Mouse (Mus musculus) MEL (cell line): ENCODE measurements around the gene 1110008L16Rik. TPM values are rescaled to one million over a fixed set of nuclear protein-coding genes. Genes with fewer than 3 reads are reported as not detected.

Experiments
- DNase-seq: peaks from one replicate; pipeline ENCODE4 v3.0.0; 2011; ENCODE audit warnings: low read depth, low spot score
- H3K27ac ChIP-seq: 2 replicates; pipeline ENCODE4 v1.5.1; 2012; ENCODE audit warnings: low read depth, mild to moderate bottlenecking, control low read depth, low read length, moderate library complexity; ENCODE audit not compliant: control insufficient read depth
- H3K27me3 ChIP-seq, 2 experiments: fragments of 150-350 bp in 1 of 2; sonication (generic) in 1 of 2; 2 replicates each; pipeline ENCODE4 v1.6.1; 2012; ENCODE audit warnings: low read length in 2 of 2, mild to moderate bottlenecking in 2 of 2, improper control_type of control experiment in 1 of 2, moderate library complexity in 1 of 2; ENCODE audit not compliant: insufficient read depth in 2 of 2, control insufficient read depth in 1 of 2
- H3K36me3 ChIP-seq, 2 experiments: 2 replicates each; pipeline ENCODE4 v1.6.1; 2012 to 2014; ENCODE audit warnings: low read length in 2 of 2, improper control_type of control experiment in 1 of 2, inconsistent platforms in 1 of 2, mild to moderate bottlenecking in 1 of 2; ENCODE audit not compliant: insufficient read depth in 2 of 2, control insufficient read depth in 1 of 2
- H3K4me1 ChIP-seq, 2 experiments: fragments of 150-350 bp in 1 of 2; sonication (generic) in 1 of 2; 2 replicates each; pipeline ENCODE4 v1.6.1; 2012; ENCODE audit warnings: low read length in 2 of 2, improper control_type of control experiment in 1 of 2, mild to moderate bottlenecking in 1 of 2; ENCODE audit not compliant: insufficient read depth in 2 of 2, control insufficient read depth in 1 of 2
- H3K4me3 ChIP-seq, 2 experiments: fragments of 150-350 bp in 1 of 2; sonication (generic) in 1 of 2; 2 replicates each; pipeline ENCODE4 v1.5.1; 2012; ENCODE audit warnings: low read depth in 2 of 2, low read length in 2 of 2, mild to moderate bottlenecking in 2 of 2, moderate library complexity in 2 of 2, control low read depth in 1 of 2, improper control_type of control experiment in 1 of 2; ENCODE audit not compliant: control insufficient read depth in 1 of 2, insufficient read depth in 1 of 2
- H3K79me2 ChIP-seq: 2 replicates; pipeline ENCODE4 v1.6.1; 2012; ENCODE audit warnings: mild to moderate bottlenecking, low read length, moderate library complexity; ENCODE audit not compliant: control insufficient read depth, poor library complexity, insufficient read depth
- H3K9ac ChIP-seq: 2 replicates; pipeline ENCODE4 v1.6.1; 2012; ENCODE audit warnings: low read depth, mild to moderate bottlenecking, control low read depth, low read length, moderate library complexity; ENCODE audit not compliant: control insufficient read depth, poor library complexity, severe bottlenecking
- H3K9me3 ChIP-seq: fragments of 150-350 bp; sonication (generic); replicated peaks from 2 replicates; pipeline ENCODE4 v1.6.1; 2012; ENCODE audit warnings: mild to moderate bottlenecking, low read length, improper control_type of control experiment, moderate library complexity; ENCODE audit not compliant: insufficient read depth
- BHLHE40 ChIP-seq: IDR thresholded peaks from 2 replicates; pipeline ENCODE4 v1.6.1; 2012; ENCODE audit warnings: low read depth, mild to moderate bottlenecking, inconsistent platforms, low read length, improper control_type of control experiment, borderline replicate concordance
- CHD1 ChIP-seq: IDR thresholded peaks from 2 replicates; pipeline ENCODE4 v1.6.1; 2012; ENCODE audit warnings: low read depth, mild to moderate bottlenecking, inconsistent platforms, low read length, improper control_type of control experiment
- CHD2 ChIP-seq: IDR thresholded peaks from 2 replicates; pipeline ENCODE4 v1.6.1; 2011; ENCODE audit warnings: low read length, improper control_type of control experiment
- CTCF ChIP-seq, 3 experiments: IDR thresholded peaks in 2 of 3; conservative IDR thresholded peaks in 1 of 3; 2 replicates each; pipeline ENCODE4 v1.5.1; 2011 to 2012; ENCODE audit warnings: low read length in 3 of 3, low read depth in 2 of 3, mild to moderate bottlenecking in 2 of 3, improper control_type of control experiment in 1 of 3, inconsistent platforms in 1 of 3, mixed read lengths in 1 of 3, moderate library complexity in 1 of 3; ENCODE audit not compliant: control insufficient read depth in 1 of 3, insufficient read depth in 1 of 3, poor library complexity in 1 of 3, severe bottlenecking in 1 of 3
- E2F4 ChIP-seq: IDR thresholded peaks from 2 replicates; pipeline ENCODE4 v1.6.1; 2011; ENCODE audit warnings: low read depth, low read length, improper control_type of control experiment, borderline replicate concordance
- ELF1 ChIP-seq: IDR thresholded peaks from 2 replicates; pipeline ENCODE4 v1.6.1; 2014; ENCODE audit warnings: low read depth, mild to moderate bottlenecking, inconsistent platforms, low read length, improper control_type of control experiment, moderate library complexity
- EP300 ChIP-seq, 2 experiments: IDR thresholded peaks; 2 replicates each; pipeline ENCODE4 v1.6.1; 2011; ENCODE audit warnings: improper control_type of control experiment in 2 of 2, low read length in 2 of 2, low read depth in 1 of 2, mild to moderate bottlenecking in 1 of 2
- ETS1 ChIP-seq: IDR thresholded peaks from 2 replicates; pipeline ENCODE4 v1.6.1; 2012; ENCODE audit warnings: low read depth, mild to moderate bottlenecking, inconsistent platforms, low read length, improper control_type of control experiment, moderate library complexity
- GABPA ChIP-seq: IDR thresholded peaks from 2 replicates; pipeline ENCODE4 v1.6.1; 2012; ENCODE audit warnings: low read depth, mild to moderate bottlenecking, inconsistent platforms, low read length, improper control_type of control experiment, moderate library complexity
- GATA1 ChIP-seq: IDR thresholded peaks from 2 replicates; pipeline ENCODE4 v1.6.1; 2011; ENCODE audit warnings: low read depth, low read length, improper control_type of control experiment
- HCFC1 ChIP-seq: IDR thresholded peaks from 2 replicates; pipeline ENCODE4 v1.6.1; 2012; ENCODE audit warnings: low read depth, mild to moderate bottlenecking, inconsistent platforms, low read length, improper control_type of control experiment, moderate library complexity
- JUND ChIP-seq: IDR thresholded peaks from 2 replicates; pipeline ENCODE4 v1.6.1; 2011; ENCODE audit warnings: low read depth, mild to moderate bottlenecking, improper control_type of control experiment, low read length
- KAT2A ChIP-seq: conservative IDR thresholded peaks from 2 replicates; pipeline ENCODE4 v1.6.1; 2012; ENCODE audit warnings: low read depth, low read length, improper control_type of control experiment, inconsistent platforms
- MAFK ChIP-seq: IDR thresholded peaks from 2 replicates; pipeline ENCODE4 v1.6.1; 2011; ENCODE audit warnings: low read depth, mild to moderate bottlenecking, low read length, improper control_type of control experiment, borderline replicate concordance
- MAX ChIP-seq: IDR thresholded peaks from 2 replicates; pipeline ENCODE4 v1.6.1; 2011; ENCODE audit warnings: low read length, improper control_type of control experiment
- MAZ ChIP-seq: IDR thresholded peaks from 2 replicates; pipeline ENCODE4 v1.6.1; 2012; ENCODE audit warnings: low read depth, mild to moderate bottlenecking, inconsistent platforms, low read length, improper control_type of control experiment
- MEF2A ChIP-seq: IDR thresholded peaks from 2 replicates; pipeline ENCODE4 v1.6.1; 2014; ENCODE audit warnings: low read depth, mild to moderate bottlenecking, inconsistent platforms, low read length, improper control_type of control experiment; ENCODE audit not compliant: poor library complexity, insufficient replicate concordance, severe bottlenecking; ENCODE audit errors: extremely low read depth
- MXI1 ChIP-seq: IDR thresholded peaks from 2 replicates; pipeline ENCODE4 v1.6.1; 2011; ENCODE audit warnings: mild to moderate bottlenecking, low read depth, low read length, improper control_type of control experiment
- MYB ChIP-seq: IDR thresholded peaks from 2 replicates; pipeline ENCODE4 v1.6.1; 2011; ENCODE audit warnings: mild to moderate bottlenecking, low read depth, low read length, improper control_type of control experiment
- MYC ChIP-seq: IDR thresholded peaks from 2 replicates; pipeline ENCODE4 v1.6.1; 2011; ENCODE audit warnings: low read depth, mild to moderate bottlenecking, low read length, improper control_type of control experiment, moderate library complexity
- NELFE ChIP-seq: IDR thresholded peaks from 2 replicates; pipeline ENCODE4 v1.6.1; 2011; ENCODE audit warnings: low read depth, low read length, improper control_type of control experiment
- NRF1 ChIP-seq: IDR thresholded peaks from 2 replicates; pipeline ENCODE4 v1.6.1; 2014; ENCODE audit warnings: low read depth, mild to moderate bottlenecking, inconsistent platforms, low read length, improper control_type of control experiment, moderate library complexity; ENCODE audit not compliant: poor library complexity, insufficient read depth, severe bottlenecking
- POLR2A ChIP-seq, 2 experiments: IDR thresholded peaks; 2 replicates each; pipeline ENCODE4 v1.6.1; 2011 to 2012; ENCODE audit warnings: low read length in 2 of 2, mild to moderate bottlenecking in 2 of 2, control low read depth in 1 of 2, improper control_type of control experiment in 1 of 2, low read depth in 1 of 2, moderate library complexity in 1 of 2; ENCODE audit not compliant: control insufficient read depth in 1 of 2, insufficient read depth in 1 of 2, poor library complexity in 1 of 2
- POLR2AphosphoS2 ChIP-seq: IDR thresholded peaks from 2 replicates; pipeline ENCODE4 v1.6.1; 2011; ENCODE audit warnings: low read length, improper control_type of control experiment
- POLR2AphosphoS5 ChIP-seq: IDR thresholded peaks from 2 replicates; pipeline ENCODE4 v1.6.1; 2012; ENCODE audit warnings: low read depth, borderline replicate concordance, mild to moderate bottlenecking, inconsistent platforms, low read length, moderate library complexity, mixed read lengths
- RAD21 ChIP-seq: IDR thresholded peaks from 2 replicates; pipeline ENCODE4 v1.6.1; 2011; ENCODE audit warnings: mild to moderate bottlenecking, low read depth, low read length, improper control_type of control experiment
- RCOR1 ChIP-seq: IDR thresholded peaks from 2 replicates; pipeline ENCODE4 v1.6.1; 2012; ENCODE audit warnings: low read depth, mild to moderate bottlenecking, inconsistent platforms, low read length, improper control_type of control experiment
- SIN3A ChIP-seq: IDR thresholded peaks from 2 replicates; pipeline ENCODE4 v1.6.1; 2012; ENCODE audit warnings: low read length, improper control_type of control experiment, inconsistent platforms
- SMC3 ChIP-seq: IDR thresholded peaks from 2 replicates; pipeline ENCODE4 v1.6.1; 2011; ENCODE audit warnings: low read depth, low read length, improper control_type of control experiment
- TAL1 ChIP-seq: IDR thresholded peaks from 2 replicates; pipeline ENCODE4 v1.6.1; 2012; ENCODE audit warnings: mild to moderate bottlenecking, inconsistent platforms, low read length, moderate library complexity, mixed read lengths
- TCF12 ChIP-seq: IDR thresholded peaks from 2 replicates; pipeline ENCODE4 v1.6.1; 2014; ENCODE audit warnings: low read depth, mild to moderate bottlenecking, inconsistent platforms, low read length, improper control_type of control experiment, moderate library complexity
- UBTF ChIP-seq: IDR thresholded peaks from 2 replicates; pipeline ENCODE4 v1.6.1; 2012; ENCODE audit warnings: low read depth, mild to moderate bottlenecking, inconsistent platforms, low read length, improper control_type of control experiment, moderate library complexity, borderline replicate concordance; ENCODE audit not compliant: insufficient read depth
- USF1 ChIP-seq: IDR thresholded peaks from 2 replicates; pipeline ENCODE4 v1.6.1; 2014; ENCODE audit warnings: low read depth, mild to moderate bottlenecking, inconsistent platforms, low read length, improper control_type of control experiment, moderate library complexity
- USF2 ChIP-seq, 2 experiments: IDR thresholded peaks; 2 replicates each; pipeline ENCODE4 v1.6.1; 2011 to 2012; ENCODE audit warnings: improper control_type of control experiment in 2 of 2, low read length in 2 of 2, borderline replicate concordance in 1 of 2, inconsistent platforms in 1 of 2, low read depth in 1 of 2, mild to moderate bottlenecking in 1 of 2; ENCODE audit not compliant: insufficient read depth in 1 of 2
- ZC3H11A ChIP-seq: IDR thresholded peaks from 2 replicates; pipeline ENCODE4 v1.6.1; 2012; ENCODE audit warnings: low read depth, mild to moderate bottlenecking, inconsistent platforms, low read length, improper control_type of control experiment
- ZKSCAN1 ChIP-seq: IDR thresholded peaks from 2 replicates; pipeline ENCODE4 v1.6.1; 2012; ENCODE audit warnings: low read depth, mild to moderate bottlenecking, inconsistent platforms, low read length, improper control_type of control experiment, moderate library complexity
- ZMIZ1 ChIP-seq: IDR thresholded peaks from 2 replicates; pipeline ENCODE4 v1.6.1; 2012; ENCODE audit warnings: low read depth, mild to moderate bottlenecking, inconsistent platforms, low read length, improper control_type of control experiment, moderate library complexity
- ZNF384 ChIP-seq: IDR thresholded peaks from 2 replicates; pipeline ENCODE4 v1.6.1; 2012; ENCODE audit warnings: low read depth, mild to moderate bottlenecking, inconsistent platforms, low read length, improper control_type of control experiment
- polyA plus RNA-seq, 2 experiments: library from polyadenylated mRNA; stranded (reverse) in 1 of 2; unstranded in 1 of 2; fragments of >175 nt in 1 of 2; fragments of >200 nt in 1 of 2; gene quantifications; 2 replicates each; pipeline versions ENCODE4 v1.2.1 to v1.2.4; 2012; ENCODE audit warnings: low replicate concordance in 2 of 2, low read depth in 1 of 2; ENCODE audit not compliant: insufficient read length in 2 of 2, insufficient read depth in 1 of 2, missing spikeins in 1 of 2
- total RNA-seq: library from RNA; depleted of rRNA; stranded (reverse); fragments of 300-350 nt; gene quantifications from 2 replicates; pipeline ENCODE4 v1.2.3, GENCODE M21; 2012

Gene 1110008L16Rik
- total and polyA plus RNA-seq, 3 experiments: 24.9 to 26.2 TPM; not detected in 1

DNA sequence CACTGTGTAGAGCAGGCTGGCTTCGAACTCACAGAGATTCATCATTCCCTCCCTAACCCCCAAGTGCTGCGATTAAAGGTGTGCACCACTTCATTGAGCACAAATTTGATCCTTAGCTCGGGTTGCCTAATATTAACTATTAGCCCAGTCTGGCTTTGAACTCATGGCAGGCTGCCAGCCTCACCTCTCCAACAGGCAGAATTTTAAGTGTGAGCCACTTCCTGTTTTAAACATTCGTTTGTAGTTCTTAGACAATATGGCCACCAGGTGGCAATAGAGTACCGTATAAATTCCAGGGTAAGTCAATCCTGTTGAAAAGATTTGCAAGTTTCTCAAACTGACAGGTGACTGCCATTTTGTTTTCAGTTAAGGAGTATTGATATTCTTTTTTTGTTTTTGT is 15.8 kb downstream of the 1110008L16Rik start:
- peaks cover 0 to 4% of the 10 kb centered on the region in 2 experiments; a peak in 2 of 4 replicates for H3K4me1 ChIP-seq
- no peak overlapping the region for H3K27ac ChIP-seq
- H3K9me3 ChIP-seq: no peaks in the 10 kb centered on the region
- H3K9ac ChIP-seq: no peak overlapping the region
- no peak overlapping the region for H3K4me3 ChIP-seq
- peaks cover 0 to 4% of the 10 kb centered on the region in 2 experiments; a peak in 2 of 4 replicates for H3K36me3 ChIP-seq
- H3K79me2 ChIP-seq: no peaks in the 10 kb centered on the region
- peak; percentile 97 for DNase-seq
- H3K27me3 ChIP-seq: no peaks in the 10 kb centered on the region
- no peak for TF ChIP-seq GABPA
- no peak for TF ChIP-seq E2F4
- TF ChIP-seq ZMIZ1: no peak
- TF ChIP-seq CTCF (IDR thresholded peaks at IDR 0.05 in 2 of 3, conservative IDR thresholded peaks at IDR 0.05 in 1 of 3; ENCODE audit: control insufficient read depth in 1 of 3, insufficient read depth in 1 of 3, low read depth in 2 of 3, low read length in 3 of 3, poor library complexity in 1 of 3, severe bottlenecking in 1 of 3): peak in 2 of 3 experiments; percentile 62 to 97; a peak in 4 of 6 replicates
- TF ChIP-seq USF1: no peak
- TF ChIP-seq ELF1: peak; percentile 91
- no peak for TF ChIP-seq MAX
- no peak; the same call in 1 of the 2 replicates for TF ChIP-seq ETS1
- TF ChIP-seq MXI1: no peak
- peak; percentile 73 for TF ChIP-seq SIN3A
- peak; percentile 97 for TF ChIP-seq ZC3H11A
- TF ChIP-seq POLR2AphosphoS5: no peak
- no peak for TF ChIP-seq MEF2A
- no peak for TF ChIP-seq TAL1
- TF ChIP-seq ZKSCAN1: no peak
- no peak for TF ChIP-seq NELFE
- TF ChIP-seq MAFK: no peak
- TF ChIP-seq HCFC1: 0 out of 2 replicates have a peak, but pooled peaks have one; percentile 42
- no peak for TF ChIP-seq POLR2AphosphoS2
- TF ChIP-seq KAT2A: no peak
- TF ChIP-seq ZNF384: no peak; the same call in 1 of the 2 replicates
- TF ChIP-seq MYC: 0 out of 2 replicates have a peak, but pooled peaks have one; percentile 14
- peak; percentile 96 for TF ChIP-seq SMC3
- TF ChIP-seq USF2 (IDR thresholded peaks at IDR 0.05; ENCODE audit: borderline replicate concordance in 1 of 2, insufficient read depth in 1 of 2, low read depth in 1 of 2, low read length in 2 of 2): no peak
- TF ChIP-seq GATA1: no peak
- no peak for TF ChIP-seq NRF1
- TF ChIP-seq MAZ: no peak
- no peak for TF ChIP-seq UBTF
- TF ChIP-seq MYB: no peak
- TF ChIP-seq POLR2A (IDR thresholded peaks at IDR 0.05; ENCODE audit: control insufficient read depth in 1 of 2, insufficient read depth in 1 of 2, low read depth in 1 of 2, low read length in 2 of 2, poor library complexity in 1 of 2): no peak
- no peak for TF ChIP-seq BHLHE40
- 0 out of 4 replicates have a peak, but pooled peaks of 1 of the 2 experiments have one; percentile 17 for TF ChIP-seq EP300 (IDR thresholded peaks at IDR 0.05; ENCODE audit: low read depth in 1 of 2, low read length in 2 of 2)
- TF ChIP-seq TCF12: no peak
- no peak for TF ChIP-seq CHD2
- no peak for TF ChIP-seq JUND
- no peak for TF ChIP-seq CHD1
- no peak for TF ChIP-seq RCOR1
- TF ChIP-seq RAD21: peak; percentile 96
